Mouse (Mus musculus) ES-E14 (cell line): ENCODE data around the gene BC035044.

ENCODE experiments used
- CHD2 ChIP-seq: IDR thresholded peaks from 2 replicates; pipeline ENCODE4 v1.6.1; 2014; ENCODE audit warnings: mild to moderate bottlenecking, low read depth, low read length, inconsistent platforms
- HCFC1 ChIP-seq: IDR thresholded peaks from 2 replicates; pipeline ENCODE4 v1.6.1; 2012; ENCODE audit warnings: low read length, inconsistent platforms, borderline replicate concordance; ENCODE audit not compliant: insufficient read depth
- MAFK ChIP-seq: IDR thresholded peaks from 2 replicates; pipeline ENCODE4 v1.6.1; 2014; ENCODE audit warnings: mild to moderate bottlenecking, low read depth, low read length, inconsistent platforms; ENCODE audit not compliant: insufficient read depth
- ZC3H11A ChIP-seq: IDR thresholded peaks from 2 replicates; pipeline ENCODE4 v1.6.1; 2012; ENCODE audit warnings: low read depth, mild to moderate bottlenecking, inconsistent platforms, low read length, borderline replicate concordance
- ZNF384 ChIP-seq: IDR thresholded peaks from 2 replicates; pipeline ENCODE4 v1.6.1; 2012; ENCODE audit warnings: low read depth, low read length, inconsistent platforms

GRCm38 (mm10) chr6:128888834-128889233 is 2.1 kb downstream of the BC035044 start:
- TF ChIP-seq ZC3H11A = no peak
- TF ChIP-seq MAFK = no peak
- no peak for TF ChIP-seq HCFC1
- TF ChIP-seq CHD2 = no peak
- TF ChIP-seq ZNF384 = no peak
